ENCODE assay signal across 13 mouse cellular contexts in the genomic region with DNA sequence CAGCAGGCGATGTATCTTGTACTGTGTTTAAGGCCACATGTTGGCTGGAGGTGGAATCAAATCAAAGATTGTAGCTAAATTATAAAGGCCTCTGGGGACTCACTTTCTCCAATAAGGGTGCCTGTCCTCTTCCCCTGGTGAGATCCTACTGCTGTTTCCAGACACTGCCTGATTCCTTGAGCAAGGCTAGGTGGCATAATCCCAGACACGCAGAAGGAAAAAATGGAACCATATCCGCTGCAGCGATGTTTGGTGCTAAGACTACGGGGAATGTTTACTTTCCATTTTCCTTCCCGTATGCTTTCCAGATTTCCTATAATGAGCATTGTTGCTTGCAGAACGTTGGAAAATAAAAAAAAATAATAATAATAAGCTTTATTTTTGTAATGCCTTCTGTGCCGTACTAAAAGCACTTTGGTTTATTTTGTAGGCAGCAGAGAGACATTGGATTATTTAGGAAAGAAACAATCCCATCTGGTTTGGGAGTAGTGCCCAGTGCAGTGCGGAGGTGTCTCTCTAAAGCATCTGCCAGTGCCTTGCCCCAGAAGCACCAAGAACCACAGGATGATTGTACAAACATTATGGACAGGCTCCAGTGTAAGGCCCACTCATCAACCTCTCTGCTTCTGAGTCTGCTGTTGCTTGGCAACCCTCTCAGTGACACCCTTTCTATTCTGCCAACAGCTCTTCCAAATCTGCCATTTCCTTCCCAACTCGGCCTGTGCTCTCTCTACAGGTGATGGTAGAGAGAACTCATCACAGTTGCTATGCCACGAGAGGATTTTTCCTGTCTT. TPM values are rescaled to one million over a fixed set of nuclear protein-coding genes. Genes with fewer than 3 reads are reported as not detected.
A peak's percentile ranks its signal among the peaks of the same experiment; 100 is the strongest.
DNase-seq lines count a peak whose midpoint lies in the region; ATAC-seq lines count a peak whose summit lies in the region.
"Had no signal": no experiment of that assay in that cellular context is flagged by ENCODE, and none has a peak within 500 bp of the region (broad histone marks: within the 10 kb centered on the region; RNA-seq: fewer than 3 reads in every experiment).

No protein-coding gene starts in this region.

- H3K27me3 ChIP-seq in heart, embryonic 11.5 days (ENCODE audit: control insufficient read depth, insufficient read depth, low read length), result no peaks in the 10 kb centered on the region
- H3K27me3 ChIP-seq: embryonic facial prominence, embryonic 15.5 days; limb, embryonic 12.5 days; lung, embryonic 15.5 days had no signal

- no peak overlapping the region for H3K27ac ChIP-seq in heart, embryonic 11.5 days (ENCODE audit: low read depth, low read length)
- H3K27ac ChIP-seq: embryonic facial prominence, embryonic 15.5 days; limb, embryonic 12.5 days; lung, embryonic 15.5 days; stomach, postnatal 0 days had no signal

- no peak overlapping the region for H3K4me3 ChIP-seq in heart, embryonic 11.5 days (ENCODE audit: low read depth, low read length)
- H3K4me3 ChIP-seq: embryonic facial prominence, embryonic 15.5 days; limb, embryonic 12.5 days; lung, embryonic 15.5 days had no signal

- H3K4me1 ChIP-seq in heart, embryonic 11.5 days (ENCODE audit: control insufficient read depth, insufficient read depth, low read length), result peaks cover 3% of the 10 kb centered on the region; the same call in 1 of the 2 replicates
- H3K4me1 ChIP-seq: embryonic facial prominence, embryonic 15.5 days; limb, embryonic 12.5 days; lung, embryonic 15.5 days had no signal

- no peak for ATAC-seq in heart, embryonic 11.5 days (replicated peaks; ENCODE audit: insufficient number of reproducible peaks, low FRiP score, low TSS enrichment)
- ATAC-seq: CD4-positive, CD25-positive, alpha-beta regulatory T cell, adult 4 months had no signal

- no peaks in the 10 kb centered on the region for H3K9me3 ChIP-seq in heart, embryonic 11.5 days (replicated peaks; ENCODE audit: control insufficient read depth, low read length)
- H3K9me3 ChIP-seq: embryonic facial prominence, embryonic 15.5 days; limb, embryonic 12.5 days; lung, embryonic 15.5 days had no signal

- H3K9ac ChIP-seq in heart, embryonic 11.5 days (ENCODE audit: low read depth, low read length), result no peak overlapping the region
- H3K9ac ChIP-seq: embryonic facial prominence, embryonic 15.5 days; limb, embryonic 12.5 days; lung, embryonic 15.5 days had no signal

- no peaks in the 10 kb centered on the region for H3K36me3 ChIP-seq in heart, embryonic 11.5 days (ENCODE audit: control insufficient read depth, insufficient read depth, low read length)
- H3K36me3 ChIP-seq: embryonic facial prominence, embryonic 15.5 days; limb, embryonic 12.5 days; lung, embryonic 15.5 days had no signal

- WGBS in heart, embryonic 11.5 days (ENCODE audit: insufficient replicate concordance), result 85% methylated on average over 11 of the region's 11 CpGs

- peak; percentile 68 for DNase-seq in heart, adult 11 months
- peak; percentile 68 to 81 for DNase-seq in frontal cortex, adult 2 months (ENCODE audit: extremely low spot score in 1 of 2, low spot score in 1 of 2)
- DNase-seq in left cerebral cortex, adult 11 months (ENCODE audit: low spot score), result peak; percentile 54
- peak; percentile 24 for DNase-seq in right cerebral cortex, postnatal 14 days
- DNase-seq in heart, adult 18-20 months, result no peak
- no peak for DNase-seq in embryo, embryonic 10 days (ENCODE audit: low spot score)
- no peak for DNase-seq in adrenal gland, postnatal 10 days

- no peak overlapping the region for H3K4me2 ChIP-seq in heart, embryonic 11.5 days
- H3K4me2 ChIP-seq: embryonic facial prominence, embryonic 15.5 days; limb, embryonic 12.5 days; lung, embryonic 15.5 days had no signal

RNA-seq across cellular contexts. Expression of a gene that starts 23.2 kb away (rescaled TPM):
- 42.5 and 44.2 TPM in 2 replicates for polyA plus RNA-seq in heart, embryonic 11.5 days (2014; fragmentation: Nextera tagmentation; extraction: Ambion mirVana)
- 38.4 and 39.4 TPM in 2 replicates for polyA plus RNA-seq in frontal cortex, adult 2 months (2012; rRNA removed)
- total RNA-seq in heart, adult 18-20 months (2021), result 10 to 100 TPM; 29.8 to 35.7 TPM
- 10 to 100 TPM; 42.0 to 43.7 TPM for total RNA-seq in adrenal gland, postnatal 10 days (2021)

Comparison
In these comparisons a context has a peak if more than half of its experiments do, and no peak if none do; other contexts are left out.
1. DNase-seq: peak in heart, adult 11 months (single experiment), frontal cortex, adult 2 months (2 of 2), left cerebral cortex, adult 11 months (single experiment) and right cerebral cortex, postnatal 14 days (single experiment); none in heart, adult 18-20 months (0 of 2), embryo, embryonic 10 days (single experiment) and adrenal gland, postnatal 10 days (single experiment).